Mouse (Mus musculus): Measurements from ENCODE around the gene Rab37. TPM values are rescaled to one million over a fixed set of nuclear protein-coding genes. Genes with fewer than 3 reads are reported as not detected.

Rab37 gene
- polyA plus RNA-seq (2015; fragmentation: Nextera tagmentation; extraction: Ambion mirVana) = 0.80 and 1.4 TPM in 2 replicates

GRCm38 (mm10) chr11:115091362-115091901 is at the start of gene Rab37:
Gene Rab37 (plus strand): TSS chr11:115091431.

GRCm38 (mm10) chr11:115048259-115048658 is 43.0 kb upstream of the Rab37 start, which contains the start of gene Cd300ld3:
Gene Cd300ld3 (minus strand): TSS chr11:115048409.

GRCm38 (mm10) chr11:115062077-115062476 is 29.2 kb upstream of the Rab37 start, which contains the start of gene Cd300e:
Gene Cd300e (minus strand): TSS chr11:115062177.

GRCm38 (mm10) chr11:115133800-115134199 is 42.6 kb downstream of the Rab37 start, which contains the start of gene Cd300lf:
Gene Cd300lf (minus strand): TSS chr11:115133992.

GRCm38 (mm10) chr11:115162832-115163480 is 71.7 kb downstream of the Rab37 start, which contains the start of gene Slc9a3r1:
Gene Slc9a3r1 (plus strand): TSS chr11:115163341.

GRCm38 (mm10) chr11:115187224-115187639 is 96.0 kb downstream of the Rab37 start, which contains the start of gene Tmem104:
Gene Tmem104 (plus strand): TSS chr11:115187487.

GRCm38 (mm10) chr11:115187693-115188092 is 96.5 kb downstream of the Rab37 start, which contains the start of gene Nat9:
Gene Nat9 (minus strand): TSS chr11:115187859.

Other genes starting within 250 kb of the Rab37 start
- 7.5 and 9.6 TPM in 2 replicates for gene Gprc5c, start 240.3 kb upstream of the Rab37 start, polyA plus RNA-seq (2015; fragmentation: Nextera tagmentation; extraction: Ambion mirVana)
- gene Cd300a, start 201.4 kb upstream of the Rab37 start, polyA plus RNA-seq (2015; fragmentation: Nextera tagmentation; extraction: Ambion mirVana) = 3.9 and 5.4 TPM in 2 replicates
- gene Cd300lb, start 157.0 kb upstream of the Rab37 start, polyA plus RNA-seq (2015; fragmentation: Nextera tagmentation; extraction: Ambion mirVana) = 0.68 and 0.81 TPM in 2 replicates
- not detected in 2 replicates for gene Cd300c, start 122.3 kb upstream of the Rab37 start, polyA plus RNA-seq (2015; fragmentation: Nextera tagmentation; extraction: Ambion mirVana)
- 0.95 and 1.3 TPM in 2 replicates for gene Cd300ld, start 101.5 kb upstream of the Rab37 start, polyA plus RNA-seq (2015; fragmentation: Nextera tagmentation; extraction: Ambion mirVana)
- 8.8 and 8.9 TPM in 2 replicates for gene Cd300c2, start 89.6 kb upstream of the Rab37 start, polyA plus RNA-seq (2015; fragmentation: Nextera tagmentation; extraction: Ambion mirVana)
- gene Cd300ld2, start 75.2 kb upstream of the Rab37 start, polyA plus RNA-seq (2015; fragmentation: Nextera tagmentation; extraction: Ambion mirVana) = 0.93 TPM in 1 of 2 replicates, not detected in the other
- 0.21 TPM in 1 of 2 replicates, not detected in the other for gene Cd300ld4, start 64.4 kb upstream of the Rab37 start, polyA plus RNA-seq (2015; fragmentation: Nextera tagmentation; extraction: Ambion mirVana)
- 0.46 TPM in 1 of 2 replicates, not detected in the other for gene Cd300ld5, start 53.7 kb upstream of the Rab37 start, polyA plus RNA-seq (2015; fragmentation: Nextera tagmentation; extraction: Ambion mirVana)
- not detected in 2 replicates for gene Cd300ld3, start 43.0 kb upstream of the Rab37 start, polyA plus RNA-seq (2015; fragmentation: Nextera tagmentation; extraction: Ambion mirVana)
- 0.22 TPM in 1 of 2 replicates, not detected in the other for gene Cd300e, start 29.3 kb upstream of the Rab37 start, polyA plus RNA-seq (2015; fragmentation: Nextera tagmentation; extraction: Ambion mirVana)
- gene Cd300lf, start 42.6 kb downstream of the Rab37 start, polyA plus RNA-seq (2015; fragmentation: Nextera tagmentation; extraction: Ambion mirVana) = 2.1 and 3.0 TPM in 2 replicates
- gene Slc9a3r1, start 71.9 kb downstream of the Rab37 start, polyA plus RNA-seq (2015; fragmentation: Nextera tagmentation; extraction: Ambion mirVana) = 38.7 and 39.4 TPM in 2 replicates
- 10.0 and 10.9 TPM in 2 replicates for gene Tmem104, start 96.1 kb downstream of the Rab37 start, polyA plus RNA-seq (2015; fragmentation: Nextera tagmentation; extraction: Ambion mirVana)
- gene Nat9, start 96.4 kb downstream of the Rab37 start, polyA plus RNA-seq (2015; fragmentation: Nextera tagmentation; extraction: Ambion mirVana) = 20.1 and 32.7 TPM in 2 replicates
- 0.28 and 0.81 TPM in 2 replicates for gene Grin2c, start 175.8 kb downstream of the Rab37 start, polyA plus RNA-seq (2015; fragmentation: Nextera tagmentation; extraction: Ambion mirVana)
- gene Fdxr, start 185.6 kb downstream of the Rab37 start, polyA plus RNA-seq (2015; fragmentation: Nextera tagmentation; extraction: Ambion mirVana) = 197 and 648 TPM in 2 replicates
- gene Fads6, start 206.2 kb downstream of the Rab37 start, polyA plus RNA-seq (2015; fragmentation: Nextera tagmentation; extraction: Ambion mirVana) = 2.4 and 5.1 TPM in 2 replicates
- not detected in 2 replicates for gene Otop2, start 215.7 kb downstream of the Rab37 start, polyA plus RNA-seq (2015; fragmentation: Nextera tagmentation; extraction: Ambion mirVana)
- gene Ush1g, start 230.6 kb downstream of the Rab37 start, polyA plus RNA-seq (2015; fragmentation: Nextera tagmentation; extraction: Ambion mirVana) = 0.25 and 0.33 TPM in 2 replicates
- gene Otop3, start 243.3 kb downstream of the Rab37 start, polyA plus RNA-seq (2015; fragmentation: Nextera tagmentation; extraction: Ambion mirVana) = 0.06 and 0.72 TPM in 2 replicates